Mouse (Mus musculus) lung, embryonic 14.5 days (tissue): ENCODE measurements around the gene Zbtb32. TPM values are rescaled to one million over a fixed set of nuclear protein-coding genes. Genes with fewer than 3 reads are reported as not detected.

Experiments used
- ATAC-seq: fragments of 200-750 bp; cut with Nextera tagmentation; 2 replicates; pipeline ENCODE4 v1.8.0; 2017; ENCODE audit warnings: mild to moderate bottlenecking, moderate TSS enrichment, moderate library complexity; ENCODE audit not compliant: insufficient read depth
- DNase-seq: peaks from one replicate; pipeline ENCODE4 v3.0.0-alpha.2; 2015
- H3K27ac ChIP-seq: fragments of 300-500 bp; sonication (generic); 2 replicates; pipeline ENCODE4 v1.5.1; 2014; ENCODE audit warnings: low read depth, mild to moderate bottlenecking, moderate library complexity
- H3K27me3 ChIP-seq: fragments of 300-500 bp; sonication (generic); 2 replicates; pipeline ENCODE4 v1.6.1; 2014; ENCODE audit warnings: low read length, control low read depth; ENCODE audit not compliant: insufficient read depth
- H3K36me3 ChIP-seq: fragments of 300-500 bp; sonication (generic); 2 replicates; pipeline ENCODE4 v1.6.1; 2014; ENCODE audit warnings: control low read depth; ENCODE audit not compliant: insufficient read depth
- H3K4me1 ChIP-seq: fragments of 300-500 bp; sonication (generic); 2 replicates; pipeline ENCODE4 v1.6.1; 2014; ENCODE audit warnings: antibody characterized with exemption, control low read depth; ENCODE audit not compliant: insufficient read depth
- H3K4me2 ChIP-seq: fragments of 300-500 bp; sonication (generic); 2 replicates; pipeline ENCODE4 v1.6.1; 2014; ENCODE audit warnings: mild to moderate bottlenecking
- H3K4me3 ChIP-seq: fragments of 300-500 bp; sonication (generic); 2 replicates; pipeline ENCODE4 v1.5.1; 2014; ENCODE audit warnings: low read depth, low read length
- H3K9ac ChIP-seq: fragments of 300-500 bp; sonication (generic); 2 replicates; pipeline ENCODE4 v1.6.1; 2014
- H3K9me3 ChIP-seq: fragments of 300-500 bp; sonication (generic); 2 replicates; pipeline ENCODE4 v1.6.1; 2016; ENCODE audit warnings: low read depth, low read length, control low read depth
- CTCF ChIP-seq: IDR thresholded peaks from 2 replicates; pipeline ENCODE4 v1.5.1; 2016; ENCODE audit warnings: antibody characterized with exemption, low read depth
- WGBS: fragments of 180-500 bp; shearing (Covaris S2); extraction: QIAGEN DNeasy Blood & Tissue Kit; methylation state at CpG from one replicate; pipeline ENCODE4 v1.1.7; 2014; 5-methylcytosine and 5-hydroxymethylcytosine counted together
- microRNA-seq: library from miRNA; unstranded; fragments of <30 nt; microRNA quantifications from one replicate; pipeline ENCODE4, GENCODE M21; 2016; ENCODE audit warnings: borderline number of aligned reads
- polyA plus RNA-seq: library from polyadenylated mRNA; unstranded; fragments of >200 nt; fragmentation: Nextera tagmentation; extraction: Ambion mirVana; gene quantifications from 2 replicates; pipeline ENCODE4 v1.2.1, GENCODE M21; 2014

Zbtb32 gene
- polyA plus RNA-seq, 1 experiment from 2014 or later = 2.4 TPM

- no peak for TF ChIP-seq CTCF
- WGBS = under 1% methylated on average over 44 of the region's 44 CpGs
- peak; percentile 95 for ATAC-seq
- Histone ChIP-seq H3K4me3 (peak within 1 kb of the TSS; percentile 62), H3K4me2 (peak within 1 kb of the TSS; percentile 96), H3K9ac (peak within 1 kb of the TSS; percentile 62), H3K9me3 (no peaks in the 10 kb centered on the region), H3K4me1 (peaks cover 8% of the 10 kb centered on the region), H3K36me3 (peaks cover 50% of the 10 kb centered on the region), H3K27ac (peak within 1 kb of the TSS; percentile 98), H3K27me3 (no peaks in the 10 kb centered on the region)
- peak; percentile 100 for DNase-seq
Measured at GRCm38 (mm10) chr7:30552102-30553020, 46.3 kb downstream of the Zbtb32 start, which contains the start of the genes Hspb6 and Proser3. TSS of gene Hspb6 (plus strand) at chr7:30552178. TSS of gene Proser3 (minus strand) at chr7:30552299.

- Histone ChIP-seq H3K36me3 (peaks cover 47% of the 10 kb centered on the region), H3K4me1 (peaks cover 8% of the 10 kb centered on the region), H3K9me3 (no peaks in the 10 kb centered on the region), H3K27me3 (no peaks in the 10 kb centered on the region), H3K4me2 (peak overlapping the region; percentile 96), H3K4me3 (peak overlapping the region; percentile 62), H3K27ac (peak overlapping the region; percentile 98), H3K9ac (peak overlapping the region; percentile 62)
- DNase-seq (peak; percentile 86), ATAC-seq (peak; percentile 71)
- peak; percentile 56 for TF ChIP-seq CTCF
- 2% methylated on average over 10 of the region's 10 CpGs for WGBS
Measured at GRCm38 (mm10) chr7:30551445-30552101, 47.1 kb downstream of the Zbtb32 start.

DNA sequence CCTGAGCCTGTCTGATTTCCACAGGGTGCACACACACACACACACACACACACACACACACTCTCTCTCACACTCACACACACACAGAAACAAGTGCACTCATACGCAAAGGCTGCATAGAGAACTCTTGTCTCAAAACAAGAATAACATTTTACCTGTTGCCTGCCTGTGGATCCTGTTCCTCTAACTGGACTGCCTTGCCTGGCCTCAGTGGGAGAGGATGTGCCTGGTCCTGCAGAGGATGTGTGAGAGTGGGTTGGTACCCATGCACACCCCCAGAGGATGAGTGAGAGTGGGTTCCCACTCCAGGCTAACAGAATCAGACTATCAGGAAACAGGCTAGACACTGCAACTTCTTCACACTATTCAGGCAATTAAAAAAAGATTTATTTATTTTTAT, 48.1 kb downstream of the Zbtb32 start:
- WGBS = 95% methylated on average over 1 of the region's 1 CpGs
- Histone ChIP-seq H3K9ac (no peak overlapping the region), H3K4me3 (no peak overlapping the region), H3K9me3 (no peaks in the 10 kb centered on the region), H3K27me3 (no peaks in the 10 kb centered on the region), H3K4me1 (peaks cover 8% of the 10 kb centered on the region), H3K36me3 (peaks cover 47% of the 10 kb centered on the region), H3K27ac (no peak overlapping the region), H3K4me2 (peak overlapping the region; percentile 96; the same call in 1 of the 2 replicates)
- no peak for ATAC-seq
- no peak for TF ChIP-seq CTCF
- no peak for DNase-seq

DNA sequence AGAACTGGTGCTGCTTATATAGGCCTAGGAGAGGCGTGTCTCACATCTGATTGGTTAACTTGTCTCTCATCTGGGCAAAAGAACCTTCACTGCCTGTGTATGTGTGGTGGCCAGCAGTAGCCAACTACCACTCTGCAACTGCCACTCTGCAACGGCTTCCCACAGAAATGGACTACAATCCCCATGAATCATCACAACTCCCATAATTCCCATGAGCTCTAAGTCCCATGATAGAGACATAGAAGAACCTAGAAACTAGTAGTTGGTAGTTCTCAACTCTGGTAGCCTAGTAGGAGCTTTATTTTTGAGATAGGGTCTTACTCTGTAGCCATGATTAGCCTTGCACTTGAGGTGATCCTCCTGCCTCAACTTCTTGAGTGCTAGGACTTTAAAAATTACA, 48.8 kb downstream of the Zbtb32 start:
- DNase-seq (no peak), ATAC-seq (no peak)
- no peaks in the 10 kb centered on the region for H3K27me3 ChIP-seq
- TF ChIP-seq CTCF = no peak
- H3K4me3 ChIP-seq = no peak overlapping the region
- no peaks in the 10 kb centered on the region for H3K9me3 ChIP-seq
- no peak overlapping the region for H3K27ac ChIP-seq
- H3K4me1 ChIP-seq = peaks cover 8% of the 10 kb centered on the region
- WGBS = 95% methylated on average over 2 of the region's 2 CpGs
- peaks cover 44% of the 10 kb centered on the region for H3K36me3 ChIP-seq
- no peak overlapping the region for H3K9ac ChIP-seq
- H3K4me2 ChIP-seq = no peak overlapping the region

DNA sequence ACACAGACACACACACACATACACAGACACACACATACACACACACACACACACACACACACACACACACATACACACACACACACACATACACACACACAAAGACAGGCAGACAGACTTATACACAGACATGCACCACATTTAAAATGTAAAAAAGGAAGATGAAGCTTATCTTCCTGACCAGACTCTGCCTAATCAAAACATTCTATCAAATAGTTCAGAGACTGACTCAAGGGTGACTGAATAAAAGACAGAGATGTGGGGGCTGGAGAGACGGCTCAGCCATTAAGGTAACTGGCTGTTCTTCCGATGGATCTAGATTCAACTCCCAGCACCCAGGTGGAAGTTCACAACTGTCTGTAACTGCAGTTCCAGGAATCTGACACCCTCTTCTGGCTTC, 54.4 kb downstream of the Zbtb32 start:
- H3K36me3 ChIP-seq = peaks cover 77% of the 10 kb centered on the region
- no peaks in the 10 kb centered on the region for H3K27me3 ChIP-seq
- ATAC-seq = no peak

DNA sequence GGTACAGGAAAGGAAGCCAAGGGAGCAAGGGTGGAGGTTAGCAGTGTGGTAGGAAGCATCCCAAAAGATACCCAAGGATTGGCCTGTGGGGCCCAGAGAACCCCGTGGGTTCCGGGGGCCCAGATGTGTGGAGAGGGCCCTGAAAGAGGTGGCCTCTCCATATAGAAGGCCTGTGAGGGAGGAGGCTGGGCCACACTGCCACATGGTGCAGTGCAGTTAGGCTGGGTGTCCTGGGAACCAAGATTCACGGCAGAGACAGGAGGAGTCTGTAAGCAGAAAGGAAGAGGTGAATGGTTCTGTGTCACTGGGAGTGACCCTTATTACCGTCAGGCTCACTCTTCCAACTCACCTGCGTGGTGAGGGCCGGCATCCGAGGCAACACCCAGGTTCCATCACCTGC, 58.1 kb downstream of the Zbtb32 start:
- 83% methylated on average over 7 of the region's 7 CpGs for WGBS
- Histone ChIP-seq H3K36me3 (peaks cover 57% of the 10 kb centered on the region), H3K4me3 (no peak overlapping the region), H3K4me1 (no peaks in the 10 kb centered on the region), H3K9ac (no peak overlapping the region), H3K27me3 (no peaks in the 10 kb centered on the region), H3K27ac (no peak overlapping the region), H3K9me3 (no peaks in the 10 kb centered on the region), H3K4me2 (no peak overlapping the region)
- DNase-seq (no peak), ATAC-seq (no peak)
- no peak for TF ChIP-seq CTCF

More for the DNA sequence above, 54.4 kb downstream of the Zbtb32 start:
- DNase-seq = no peak
- Histone ChIP-seq H3K9me3 (no peaks in the 10 kb centered on the region), H3K9ac (no peak overlapping the region), H3K4me2 (no peak overlapping the region), H3K4me3 (no peak overlapping the region), H3K27ac (no peak overlapping the region), H3K4me1 (no peaks in the 10 kb centered on the region)
- WGBS = 77% methylated on average over 2 of the region's 2 CpGs
- no peak for TF ChIP-seq CTCF

Small RNA genes lying within 50 kb of the gene (microRNA-seq; reads per million reads assigned to microRNA genes)
- gene Gm38670 (1.4 reads per million), gene Mir3569 (not detected)

Other genes starting within 250 kb of the Zbtb32 start
- gene Lrfn3, start 236.1 kb downstream of the Zbtb32 start, polyA plus RNA-seq = 3.4 and 3.7 TPM in 2 replicates
- gene Tyrobp, start 185.1 kb downstream of the Zbtb32 start, polyA plus RNA-seq = 46.0 and 46.8 TPM in 2 replicates
- gene Hcst, start 179.1 kb downstream of the Zbtb32 start, polyA plus RNA-seq = 1.5 and 2.0 TPM in 2 replicates
- 1.7 and 2.0 TPM in 2 replicates for gene Nfkbid, start 177.2 kb downstream of the Zbtb32 start, polyA plus RNA-seq
- gene Aplp1, start 153.4 kb downstream of the Zbtb32 start, polyA plus RNA-seq = 22.3 and 22.6 TPM in 2 replicates
- not detected in 2 replicates for gene Kirrel2, start 141.2 kb downstream of the Zbtb32 start, polyA plus RNA-seq
- gene Nphs1, start 140.6 kb downstream of the Zbtb32 start, polyA plus RNA-seq = 0.19 TPM in 1 of 2 replicates, not detected in the other
- not detected in 2 replicates for gene Prodh2, start 105.3 kb downstream of the Zbtb32 start, polyA plus RNA-seq
- 13.8 and 14.3 TPM in 2 replicates for gene Arhgap33, start 63.8 kb downstream of the Zbtb32 start, polyA plus RNA-seq
- gene Hspb6, start 46.7 kb downstream of the Zbtb32 start, polyA plus RNA-seq = 24.9 and 26.0 TPM in 2 replicates
- 18.3 and 18.7 TPM in 2 replicates for gene Proser3, start 46.6 kb downstream of the Zbtb32 start, polyA plus RNA-seq
- 33.7 and 34.7 TPM in 2 replicates for gene Lin37, start 39.1 kb downstream of the Zbtb32 start, polyA plus RNA-seq
- 101 and 120 TPM in 2 replicates for gene U2af1l4, start 35.6 kb downstream of the Zbtb32 start, polyA plus RNA-seq
- gene Gm49396, start 35.6 kb downstream of the Zbtb32 start, polyA plus RNA-seq = 7.9 and 9.9 TPM in 2 replicates
- 104 and 105 TPM in 2 replicates for gene Psenen, start 35.3 kb downstream of the Zbtb32 start, polyA plus RNA-seq
- gene Igflr1, start 33.5 kb downstream of the Zbtb32 start, polyA plus RNA-seq = 3.0 and 4.1 TPM in 2 replicates
- 11.7 and 14.8 TPM in 2 replicates for gene Kmt2b, start 10.2 kb downstream of the Zbtb32 start, polyA plus RNA-seq
- gene Upk1a, start 13.9 kb upstream of the Zbtb32 start, polyA plus RNA-seq = 0.46 and 0.51 TPM in 2 replicates
- 855 and 914 TPM in 2 replicates for gene Cox6b1, start 27.2 kb upstream of the Zbtb32 start, polyA plus RNA-seq
- gene Etv2, start 36.9 kb upstream of the Zbtb32 start, polyA plus RNA-seq = not detected in 2 replicates
- gene Rbm42, start 51.4 kb upstream of the Zbtb32 start, polyA plus RNA-seq = 115 and 117 TPM in 2 replicates
- 63.5 TPM in 2 replicates for gene Haus5, start 66.1 kb upstream of the Zbtb32 start, polyA plus RNA-seq
- not detected in 2 replicates for gene Pmis2, start 72.7 kb upstream of the Zbtb32 start, polyA plus RNA-seq
- gene 2200002J24Rik, start 100.0 kb upstream of the Zbtb32 start, polyA plus RNA-seq = 0.34 and 0.46 TPM in 2 replicates
- gene Atp4a, start 113.3 kb upstream of the Zbtb32 start, polyA plus RNA-seq = 0.23 and 0.42 TPM in 2 replicates
- gene Tmem147, start 130.6 kb upstream of the Zbtb32 start, polyA plus RNA-seq = 169 and 179 TPM in 2 replicates
- 0.68 and 0.91 TPM in 2 replicates for gene Gapdhs, start 144.8 kb upstream of the Zbtb32 start, polyA plus RNA-seq
- 0.34 and 1.3 TPM in 2 replicates for gene Sbsn, start 152.6 kb upstream of the Zbtb32 start, polyA plus RNA-seq
- gene Dmkn, start 164.8 kb upstream of the Zbtb32 start, polyA plus RNA-seq = 2.4 TPM in 2 replicates
- gene Krtdap, start 189.0 kb upstream of the Zbtb32 start, polyA plus RNA-seq = not detected in 2 replicates
- 0.20 and 0.39 TPM in 2 replicates for gene Ffar2, start 224.9 kb upstream of the Zbtb32 start, polyA plus RNA-seq